Mouse (Mus musculus) retina, postnatal 7 days (tissue): ENCODE measurements around the gene Adgrl3.

Experiments
- DNase-seq: peaks from one replicate; pipeline ENCODE4 v3.0.0-alpha.2; 2012; ENCODE audit warnings: low read depth, low spot score

Gene Adgrl3

DNA sequence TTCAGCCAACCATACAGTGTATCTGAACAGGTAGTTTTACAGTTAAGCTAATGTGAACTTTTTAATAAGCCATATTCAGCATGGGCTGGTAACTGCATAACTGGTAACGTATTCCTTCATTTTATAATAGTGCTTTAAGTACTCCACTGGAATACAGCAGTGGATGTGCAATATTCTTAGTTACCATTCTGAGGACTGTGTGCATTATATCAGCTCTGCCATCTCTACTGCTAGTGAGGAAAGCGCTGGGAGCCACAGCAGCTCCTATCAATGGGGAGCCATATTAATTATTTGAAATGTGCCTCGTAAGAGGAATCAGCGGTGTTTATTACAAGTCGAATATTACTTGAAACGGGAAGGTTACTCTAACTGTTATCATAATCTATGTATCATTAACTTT, 539.0 kb downstream of the Adgrl3 start:
- no peak for DNase-seq

DNA sequence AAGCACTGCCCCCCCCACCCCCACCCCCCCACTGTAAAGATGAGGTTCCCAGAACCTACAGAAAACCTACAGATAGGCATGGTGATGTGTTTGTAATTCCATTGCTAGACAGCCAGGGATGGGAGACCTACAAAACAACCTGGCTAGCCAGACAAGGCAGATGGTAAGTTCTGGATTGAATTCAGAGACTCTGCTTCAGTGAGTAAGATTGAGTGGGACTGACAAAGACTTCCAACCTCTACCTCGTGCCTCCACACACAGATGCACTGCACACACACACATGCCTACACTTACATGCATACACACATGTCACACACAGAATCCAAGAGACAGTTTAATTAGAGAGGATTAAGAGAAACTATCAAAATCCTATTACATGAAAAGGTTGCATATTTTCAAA, 544.4 kb downstream of the Adgrl3 start:
- DNase-seq: no peak

DNA sequence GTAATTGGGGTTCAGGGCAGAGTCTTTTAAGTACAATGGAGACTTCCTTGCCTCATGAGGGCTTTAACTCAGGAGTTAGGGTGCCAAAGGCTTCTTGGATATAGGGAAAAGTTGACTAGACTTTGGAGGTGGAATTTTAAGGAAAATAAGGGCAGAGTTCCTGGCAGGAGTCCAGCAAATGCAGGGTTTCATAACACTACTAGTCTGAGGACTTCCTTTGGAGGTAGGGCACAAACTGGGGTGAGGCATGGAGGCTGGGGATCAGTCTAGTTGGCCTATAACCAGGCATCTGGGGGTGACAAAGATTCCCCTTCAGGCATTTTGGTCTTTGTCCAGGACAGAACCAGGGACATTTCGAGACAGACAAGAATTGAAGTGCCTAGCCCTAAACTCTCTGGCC, 546.6 kb downstream of the Adgrl3 start:
- no peak for DNase-seq

DNA sequence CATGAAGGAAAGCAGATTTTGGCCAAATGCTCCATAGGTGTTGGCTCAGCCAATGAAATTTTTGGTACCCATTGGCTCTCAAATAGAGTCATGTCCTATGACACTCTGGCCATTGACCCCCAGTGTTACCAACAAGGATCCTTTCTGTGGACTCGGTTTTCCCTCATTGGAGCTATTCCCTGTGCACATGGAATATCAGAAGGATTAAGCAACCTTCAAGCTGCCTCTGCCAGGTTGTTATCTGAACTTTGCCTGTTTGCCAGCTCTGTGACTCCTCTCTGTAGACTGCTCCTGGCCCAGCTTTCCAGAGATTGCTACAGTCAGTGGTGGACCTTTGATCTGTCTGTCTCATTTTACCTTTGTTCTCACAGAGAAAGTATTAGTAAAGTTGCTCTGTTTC, 548.8 kb downstream of the Adgrl3 start:
- no peak for DNase-seq

DNA sequence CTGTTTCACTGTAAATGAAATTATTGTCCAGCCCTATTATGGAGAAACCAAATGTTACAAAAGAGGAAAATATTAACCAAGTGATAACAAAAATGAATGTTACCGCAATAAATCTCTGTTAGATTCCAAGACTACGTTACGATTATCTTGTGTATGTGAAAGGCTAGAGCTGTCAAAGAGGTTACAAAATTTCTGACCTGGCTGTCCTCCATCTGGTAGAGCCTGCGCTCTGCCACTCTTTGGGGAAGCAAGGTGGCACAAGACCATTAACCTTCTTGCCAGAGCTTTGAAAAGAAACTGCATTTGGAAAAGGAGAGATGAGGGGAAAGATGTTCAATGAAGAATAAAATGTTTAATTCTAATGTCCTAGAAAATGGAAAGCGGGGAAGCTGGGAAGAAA, 562.9 kb downstream of the Adgrl3 start:
- no peak for DNase-seq

DNA sequence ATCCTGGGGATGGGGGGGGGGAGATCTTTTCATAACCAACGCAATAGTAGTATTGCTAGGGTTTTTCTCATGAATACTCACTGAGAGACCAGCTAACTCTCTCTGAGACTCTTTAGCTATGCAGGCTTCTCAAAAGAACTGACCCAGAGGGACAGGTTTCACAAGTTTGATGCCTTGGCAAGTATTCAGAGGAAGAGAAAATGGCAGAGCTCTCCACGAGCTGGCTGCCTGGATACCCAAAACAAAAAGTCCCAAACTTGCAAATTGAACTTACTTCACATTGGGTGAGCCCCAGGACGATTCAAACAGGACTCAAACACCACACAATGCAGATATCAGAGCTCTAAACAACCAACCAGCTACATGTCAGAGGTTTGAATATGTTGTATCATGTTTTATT, 563.5 kb downstream of the Adgrl3 start:
- DNase-seq: no peak

DNA sequence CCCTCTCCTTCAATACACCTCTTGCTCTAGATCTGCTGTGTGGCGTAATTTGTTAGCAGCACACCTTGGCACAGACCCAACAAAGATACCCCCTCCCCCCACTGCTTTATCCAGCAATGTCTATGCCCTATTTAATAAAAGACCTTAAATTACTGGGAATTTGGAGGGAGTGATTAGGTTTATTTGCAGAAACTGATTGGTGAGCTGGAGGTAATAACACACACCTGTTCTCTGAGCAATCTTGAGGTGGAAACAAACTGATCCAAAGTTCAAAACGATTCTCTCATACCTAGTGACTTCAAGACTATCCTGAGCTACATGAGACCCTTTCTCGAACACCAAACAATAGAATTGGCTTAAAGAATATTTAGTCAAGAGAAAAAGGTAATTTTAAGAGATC, 565.0 kb downstream of the Adgrl3 start:
- DNase-seq: no peak

DNA sequence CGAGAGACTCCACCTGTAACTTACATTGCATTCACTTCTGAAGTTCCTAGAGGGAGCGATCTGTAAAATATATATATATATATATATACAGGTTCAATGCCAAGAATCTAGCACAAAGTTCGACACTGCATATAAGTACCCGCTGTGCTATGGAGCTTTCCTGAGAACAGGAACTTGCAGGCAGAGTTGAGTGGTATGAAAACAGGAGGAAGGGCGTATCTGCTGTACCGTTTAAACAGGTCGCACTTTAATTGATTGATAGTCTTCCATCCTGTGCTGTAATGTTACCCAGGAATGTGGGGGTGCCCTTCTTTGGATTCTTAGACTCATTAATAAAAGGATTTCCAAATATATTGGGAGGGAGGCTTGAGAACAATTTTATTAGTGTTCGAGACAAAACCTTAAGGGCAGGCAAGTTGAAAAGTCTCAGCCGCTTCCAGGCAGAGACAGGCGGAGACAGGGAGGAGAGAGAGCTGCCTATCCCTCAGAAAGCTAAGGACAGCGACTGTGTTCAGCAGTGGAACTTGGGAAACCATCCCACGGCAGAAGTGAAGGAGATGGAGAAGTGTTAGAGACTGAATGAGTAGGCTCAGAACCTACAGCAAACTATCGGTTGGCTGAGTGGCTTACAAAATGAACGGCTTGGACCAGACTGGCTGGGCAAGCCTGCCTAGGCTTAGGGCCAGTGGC, 570.2 kb downstream of the Adgrl3 start:
- DNase-seq: no peak

DNA sequence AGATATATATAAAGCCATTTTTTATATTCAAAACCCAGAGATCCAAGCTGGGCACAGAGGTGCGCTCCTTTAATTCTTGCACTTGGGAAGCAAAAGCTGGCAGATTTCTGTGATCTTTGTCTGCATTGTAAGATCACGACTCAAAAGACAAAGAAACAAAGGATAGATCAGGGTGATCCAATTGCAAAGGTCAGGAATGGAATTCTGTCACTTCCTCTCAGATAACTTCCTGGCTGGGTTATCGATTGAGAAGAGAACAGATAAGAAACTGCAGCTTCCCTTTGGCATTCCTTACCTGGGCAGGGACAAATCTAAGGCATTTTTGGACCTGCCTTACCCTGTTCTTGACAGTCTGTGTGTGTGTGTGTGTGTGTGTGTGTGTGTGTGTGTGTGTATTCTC, 571.5 kb downstream of the Adgrl3 start:
- no peak for DNase-seq

DNA sequence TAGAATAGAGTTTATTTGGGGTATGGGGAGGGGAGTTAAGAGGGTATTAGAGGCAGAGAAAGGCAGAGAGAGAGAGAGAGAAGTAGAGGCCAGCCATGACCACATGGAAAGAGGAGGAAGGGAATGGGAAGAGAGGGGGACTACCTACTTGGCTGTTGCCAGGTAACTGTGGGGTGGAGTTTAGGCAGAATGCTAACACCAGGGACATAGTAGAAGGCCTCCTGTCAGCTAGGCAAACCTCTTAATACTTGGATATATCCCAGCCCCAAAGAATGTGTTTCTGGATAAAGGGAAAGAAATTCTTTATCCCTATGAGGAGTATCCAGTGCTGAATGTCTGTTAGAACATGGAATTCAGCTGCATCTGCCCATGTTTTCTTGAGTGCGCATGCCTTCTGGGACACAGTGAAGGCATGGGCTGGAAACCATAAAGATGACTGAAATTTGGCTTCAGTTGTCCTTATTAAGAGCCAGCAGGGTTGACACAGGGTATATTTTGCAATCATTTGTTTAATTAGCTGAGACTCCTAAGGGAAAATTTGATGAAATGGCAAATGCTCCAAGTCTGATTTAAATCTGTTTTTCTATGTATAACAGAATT, 573.6 kb downstream of the Adgrl3 start:
- DNase-seq: no peak

DNA sequence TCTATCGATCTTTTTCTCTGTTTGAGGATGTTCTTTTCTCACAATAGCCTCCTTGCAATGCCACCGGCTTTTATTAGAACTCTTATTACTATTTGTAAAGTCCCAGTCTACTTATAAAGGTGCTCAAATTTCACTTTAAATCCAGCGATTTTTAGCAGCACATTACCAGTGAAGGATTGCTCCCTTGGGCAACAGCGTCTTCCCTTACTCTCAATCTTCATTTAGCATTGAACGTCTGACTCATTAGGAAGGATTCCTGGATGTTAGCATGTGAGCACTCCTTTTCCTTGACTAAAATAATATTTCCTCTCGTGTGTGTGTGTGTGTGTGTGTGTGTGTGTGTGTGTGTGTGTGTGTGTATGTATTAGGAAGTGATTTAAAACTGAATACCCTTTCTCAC, 578.1 kb downstream of the Adgrl3 start:
- no peak for DNase-seq

DNA sequence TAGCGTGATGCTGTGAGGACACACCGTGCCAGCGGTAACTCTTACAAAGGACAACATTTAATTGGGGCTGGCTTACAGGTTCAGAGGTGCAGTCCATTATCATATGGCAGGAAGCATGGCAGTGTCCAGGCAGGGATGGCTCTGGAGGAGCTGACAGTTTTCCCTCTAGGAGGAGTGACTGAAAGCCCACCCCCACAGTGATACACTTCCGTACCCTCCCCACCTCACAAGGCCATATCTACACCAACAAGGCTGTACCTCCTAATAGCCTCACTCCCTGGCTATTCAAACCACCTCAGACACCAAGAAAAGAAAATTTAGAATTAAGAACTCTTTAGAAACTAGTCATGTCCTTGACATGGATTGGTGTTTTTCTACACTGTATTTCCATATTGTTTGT, 583.0 kb downstream of the Adgrl3 start:
- no peak for DNase-seq

DNA sequence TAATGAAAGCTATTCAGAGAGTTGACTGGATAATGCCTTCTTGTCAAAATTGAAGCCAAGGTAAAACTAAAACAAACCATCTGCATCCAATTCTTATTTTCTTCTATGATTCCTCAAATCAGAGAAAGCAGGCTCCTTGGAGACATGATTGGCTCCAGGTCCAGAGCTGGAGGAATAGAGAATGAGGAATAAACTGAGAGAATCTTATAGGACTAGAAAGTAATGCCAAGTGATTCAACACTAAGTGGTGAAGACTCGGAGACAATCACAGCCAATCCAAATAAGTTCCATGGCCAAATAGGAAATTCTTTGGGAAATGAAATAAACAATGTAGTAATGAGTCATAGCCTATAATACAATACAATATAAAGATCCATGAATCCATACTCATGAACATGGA, 585.7 kb downstream of the Adgrl3 start:
- DNase-seq: no peak

DNA sequence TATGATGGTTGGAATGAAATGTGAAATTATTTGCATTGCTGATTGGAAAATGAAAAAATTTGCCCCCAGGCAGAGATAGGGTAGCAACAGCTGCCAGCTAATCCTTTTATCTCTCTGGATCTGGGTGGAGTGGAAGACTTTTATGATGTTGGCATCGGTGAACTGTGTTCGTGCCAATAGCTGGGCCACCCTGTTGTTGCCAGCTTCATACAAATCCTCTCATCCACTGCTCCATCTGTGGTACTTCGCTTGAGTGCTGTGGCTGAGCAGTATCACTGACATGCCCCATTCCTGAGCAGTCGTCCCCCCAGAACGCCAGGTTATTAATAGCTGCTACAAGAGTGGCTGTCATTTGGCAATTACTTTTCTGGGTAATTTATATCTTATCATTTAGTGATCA, 590.3 kb downstream of the Adgrl3 start:
- DNase-seq: no peak

DNA sequence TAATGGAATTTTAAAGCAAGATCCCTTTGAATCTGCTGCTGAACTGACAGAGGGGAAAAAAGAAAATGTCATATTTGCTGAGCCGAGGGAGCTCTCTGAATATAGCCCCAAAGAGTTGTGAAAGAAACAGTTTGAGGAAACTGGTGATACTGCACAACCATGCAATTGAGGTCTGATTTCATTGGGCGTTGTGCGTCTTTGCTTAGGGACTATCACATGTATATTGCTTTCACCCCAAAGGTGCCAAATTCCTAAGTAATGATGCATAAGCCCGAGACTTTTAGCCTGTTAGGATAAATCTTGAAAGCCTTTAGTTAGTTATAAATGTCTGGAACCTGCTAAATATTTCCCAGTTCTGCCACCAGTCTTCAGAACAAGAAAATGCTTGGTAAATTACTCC, 594.7 kb downstream of the Adgrl3 start:
- no peak for DNase-seq

DNA sequence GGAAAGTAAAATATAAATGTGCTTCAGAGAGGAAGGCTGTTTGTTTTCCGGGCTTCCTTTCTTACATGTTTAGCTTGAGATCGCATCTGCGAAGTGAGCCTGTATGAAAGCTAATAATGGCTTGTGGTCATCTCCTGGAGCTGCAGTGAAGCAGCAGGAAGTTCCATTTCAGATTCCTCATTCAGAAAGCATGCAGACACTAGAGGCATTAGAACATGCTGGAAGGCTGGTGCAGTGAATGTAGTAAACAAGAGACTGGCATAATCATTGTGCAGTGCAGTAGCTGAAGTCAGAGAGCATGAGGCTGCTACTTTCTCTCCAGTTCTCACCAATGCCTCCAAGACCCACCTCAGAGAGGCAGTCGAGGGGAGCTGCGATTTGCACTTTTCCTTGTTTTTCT, 601.2 kb downstream of the Adgrl3 start:
- DNase-seq: no peak

DNA sequence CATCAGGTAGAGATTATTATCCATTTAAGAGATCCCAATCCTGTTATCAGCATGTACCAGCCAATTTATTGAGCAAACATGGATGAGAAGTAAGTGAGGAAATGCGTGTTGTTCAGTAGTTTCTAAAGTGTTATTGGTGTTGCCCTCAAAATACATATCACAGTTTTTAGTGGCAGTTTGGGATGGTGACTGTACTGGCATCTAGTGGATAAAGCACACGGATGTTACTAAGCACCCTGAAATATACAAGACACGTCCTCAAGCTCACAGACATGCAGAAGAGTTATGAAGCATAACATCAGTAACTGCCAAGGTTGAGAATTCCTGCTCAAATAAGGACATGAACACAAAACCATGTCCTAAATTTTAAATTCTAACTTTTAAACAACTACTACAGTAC, 601.8 kb downstream of the Adgrl3 start:
- DNase-seq: no peak

DNA sequence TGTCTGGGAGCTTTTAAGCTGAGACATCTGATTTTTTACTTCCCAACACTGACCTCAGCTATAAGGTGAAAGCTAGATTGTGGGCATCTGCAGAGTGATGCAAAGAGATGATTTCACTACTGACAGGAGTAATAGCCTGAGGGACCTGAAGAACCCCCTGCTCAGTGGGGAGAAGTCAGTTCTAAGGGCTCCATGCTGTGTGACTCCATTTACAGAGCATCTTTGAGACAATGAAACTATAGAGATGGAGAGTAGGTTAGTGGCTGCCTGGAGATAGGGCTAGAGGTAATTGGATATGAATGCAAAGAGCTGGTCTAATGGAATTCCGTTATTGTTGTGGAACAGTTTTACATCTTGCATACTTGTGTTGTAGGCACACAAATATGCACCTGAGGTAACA, 603.9 kb downstream of the Adgrl3 start:
- no peak for DNase-seq

DNA sequence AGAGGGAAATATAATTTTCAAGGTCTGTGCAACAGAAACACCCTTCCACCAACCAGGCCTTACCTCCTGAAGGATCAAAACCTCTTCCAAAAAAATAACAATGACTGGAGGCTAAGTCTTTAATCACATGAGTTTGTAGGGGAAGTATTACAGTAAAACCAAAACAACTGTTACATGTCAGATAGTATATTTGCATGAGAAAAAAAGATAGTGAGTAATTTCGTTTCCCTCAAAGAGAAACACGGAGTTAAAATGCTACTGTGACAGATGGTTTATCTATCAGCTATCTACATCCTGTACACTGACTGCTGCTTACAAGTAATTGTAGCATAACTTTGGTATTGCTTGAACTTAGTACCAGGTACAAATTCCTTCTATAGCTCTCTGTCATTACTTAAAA, 616.2 kb downstream of the Adgrl3 start:
- no peak for DNase-seq

DNA sequence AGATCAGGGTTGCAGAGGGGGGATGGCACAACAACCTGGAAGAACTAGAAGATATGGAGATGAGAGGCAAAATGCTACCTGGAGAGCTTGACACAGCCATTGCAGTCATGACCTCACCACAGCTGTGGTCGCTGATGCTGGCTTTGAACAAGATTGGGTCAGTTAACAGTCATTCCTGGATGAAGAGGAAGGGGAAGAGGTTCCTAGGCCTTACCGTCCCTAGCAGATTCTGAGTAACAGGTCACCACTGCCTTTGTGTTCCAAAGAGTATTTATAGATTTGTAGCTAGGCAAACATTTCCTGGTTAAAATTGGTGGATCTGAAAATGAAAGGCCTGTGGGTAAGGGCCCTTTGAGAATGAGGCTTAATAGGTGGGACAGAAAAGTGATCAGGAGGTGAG, 618.5 kb downstream of the Adgrl3 start:
- DNase-seq: no peak

DNA sequence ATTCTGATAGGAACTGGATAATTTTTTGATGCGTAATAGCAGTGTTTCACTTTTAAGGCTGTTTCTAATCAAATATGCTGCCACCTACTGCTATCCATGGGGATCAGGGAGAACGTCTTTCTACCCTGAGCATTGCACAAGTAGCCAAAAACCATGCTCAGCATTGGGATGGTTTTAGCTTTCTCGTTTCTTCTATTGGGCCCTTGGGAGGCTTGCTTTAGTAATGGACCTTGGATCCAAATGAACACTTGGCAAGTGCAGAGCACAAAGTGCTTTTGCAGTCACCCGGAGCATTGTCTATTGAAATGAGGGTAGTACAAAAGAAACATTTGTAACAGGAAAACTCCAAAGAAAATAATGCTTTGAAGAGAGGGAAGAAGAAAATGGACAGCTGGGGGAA, 620.2 kb downstream of the Adgrl3 start:
- DNase-seq: no peak

DNA sequence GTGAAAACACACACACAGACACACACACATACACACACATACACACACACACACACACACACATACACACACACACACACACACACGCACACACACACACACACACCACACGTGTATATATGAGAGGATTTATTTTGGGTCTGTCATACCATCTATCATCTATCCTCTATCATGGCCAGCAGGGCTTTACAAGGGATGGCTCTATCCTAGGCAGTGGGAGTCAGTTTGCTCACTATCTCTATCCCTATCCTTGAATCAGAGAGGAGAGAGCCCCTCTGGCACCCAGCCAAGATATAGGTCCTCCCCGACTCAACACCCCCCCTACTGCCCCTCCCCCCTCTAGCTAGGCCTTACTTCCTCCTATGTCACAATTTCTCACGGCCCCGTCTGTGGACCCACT, 625.6 kb downstream of the Adgrl3 start:
- DNase-seq: no peak

DNA sequence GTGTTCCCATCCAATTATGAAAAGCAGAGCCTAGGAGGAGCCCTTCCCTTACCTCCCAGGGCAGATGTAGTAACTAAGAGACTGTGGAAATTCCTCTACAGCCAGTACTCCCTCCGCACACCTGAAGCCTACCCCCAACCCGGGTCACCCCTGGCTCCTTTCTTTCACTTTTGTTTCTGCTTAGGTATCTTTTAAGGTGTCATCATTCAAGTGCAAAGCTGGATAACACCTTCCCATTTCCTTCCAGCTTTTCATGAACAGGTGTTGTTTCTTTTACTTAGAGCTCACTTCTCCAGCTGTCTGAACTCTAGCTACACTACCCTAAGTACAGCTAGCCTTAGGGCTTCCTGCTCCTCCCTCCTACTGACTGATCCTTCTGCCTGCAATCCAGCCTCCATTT, 634.0 kb downstream of the Adgrl3 start:
- no peak for DNase-seq
